Mouse (Mus musculus) liver, postnatal 0 days (tissue): Measurements from ENCODE around the gene Uvrag. TPM values are rescaled to one million over a fixed set of nuclear protein-coding genes. Genes with fewer than 3 reads are reported as not detected.

ENCODE experiments used
- ATAC-seq: fragments of 200-750 bp; cut with Nextera tagmentation; 2 replicates; pipeline ENCODE4 v1.8.0; 2017; ENCODE audit warnings: mild to moderate bottlenecking, moderate library complexity
- DNase-seq: peaks from one replicate; pipeline ENCODE4 v3.0.0-alpha.2; 2016
- H3K27ac ChIP-seq: fragments of 300-500 bp; sonication (generic); 2 replicates; pipeline ENCODE4 v1.5.1; 2014; ENCODE audit warnings: antibody characterized with exemption, moderate library complexity, mild to moderate bottlenecking, low read depth
- H3K27me3 ChIP-seq: fragments of 300-500 bp; sonication (generic); 2 replicates; pipeline ENCODE4 v1.6.1; 2014; ENCODE audit warnings: low read length, control low read depth, mixed read lengths; ENCODE audit not compliant: insufficient read depth
- H3K36me3 ChIP-seq: fragments of 300-500 bp; sonication (generic); replicated peaks from 2 replicates; pipeline ENCODE4 v1.6.1; 2014; ENCODE audit warnings: mild to moderate bottlenecking, control low read depth, low read length, moderate library complexity, mixed read lengths; ENCODE audit not compliant: insufficient read depth
- H3K4me1 ChIP-seq: fragments of 300-500 bp; sonication (generic); 2 replicates; pipeline ENCODE4 v1.6.1; 2014; ENCODE audit warnings: antibody characterized with exemption, mild to moderate bottlenecking, control low read depth; ENCODE audit not compliant: insufficient read depth
- H3K4me2 ChIP-seq: fragments of 300-500 bp; sonication (generic); 2 replicates; pipeline ENCODE4 v1.6.1; 2014; ENCODE audit warnings: low read depth, mild to moderate bottlenecking, low read length, moderate library complexity, mixed read lengths
- H3K4me3 ChIP-seq: fragments of 300-500 bp; sonication (generic); 2 replicates; pipeline ENCODE4 v1.5.1; 2014; ENCODE audit warnings: low read depth, low read length
- H3K9ac ChIP-seq: fragments of 300-500 bp; sonication (generic); replicated peaks from 2 replicates; pipeline ENCODE4 v1.6.1; 2014; ENCODE audit warnings: mild to moderate bottlenecking, moderate library complexity
- H3K9me3 ChIP-seq: fragments of 300-500 bp; sonication (generic); 2 replicates; pipeline ENCODE4 v1.6.1; 2016; ENCODE audit warnings: mild to moderate bottlenecking, control low read depth, low read length, mixed read lengths
- CTCF ChIP-seq: sonication (generic); IDR thresholded peaks from 2 replicates; pipeline ENCODE4 v1.5.1; 2016; ENCODE audit warnings: antibody characterized with exemption, low read depth
- EP300 ChIP-seq: IDR thresholded peaks from 2 replicates; pipeline ENCODE4 v1.6.1; 2016; ENCODE audit warnings: antibody characterized with exemption, low read depth, mild to moderate bottlenecking
- WGBS: fragments of 180-500 bp; shearing (Covaris S2); extraction: QIAGEN DNeasy Blood & Tissue Kit; methylation state at CpG from one replicate; pipeline ENCODE4 v1.1.7; 2014; ENCODE audit not compliant: insufficient replicate concordance; 5-methylcytosine and 5-hydroxymethylcytosine counted together
- polyA plus RNA-seq: library from polyadenylated mRNA; unstranded; fragments of >200 nt; fragmentation: Nextera tagmentation; extraction: Ambion mirVana; gene quantifications from 2 replicates; pipeline ENCODE4 v1.2.1, GENCODE M21; 2015

The Uvrag gene
- polyA plus RNA-seq, 1 experiment from 2014 or later = 11.9 TPM

- DNase-seq = no peak
- WGBS = 81% methylated on average over 7 of the region's 7 CpGs
- H3K9ac ChIP-seq = no peak overlapping the region
- H3K4me1 ChIP-seq = no peaks in the 10 kb centered on the region
- TF ChIP-seq CTCF (no peak), EP300 (no peak)
- peaks cover 29% of the 10 kb centered on the region for H3K36me3 ChIP-seq
- no peak overlapping the region for H3K4me2 ChIP-seq
- ATAC-seq = no peak
- H3K4me3 ChIP-seq = no peak overlapping the region
- H3K27ac ChIP-seq = no peak overlapping the region
- H3K9me3 ChIP-seq = no peaks in the 10 kb centered on the region
- H3K27me3 ChIP-seq = no peaks in the 10 kb centered on the region
These were observed 156.6 kb downstream of the Uvrag start for GRCm38 (mm10) chr7:98984319-98984718.

GRCm38 (mm10) chr7:98983058-98983457 lies 157.9 kb downstream of the Uvrag start:
- Histone ChIP-seq H3K27me3 (no peaks in the 10 kb centered on the region), H3K9ac (no peak overlapping the region), H3K4me3 (no peak overlapping the region), H3K4me1 (no peaks in the 10 kb centered on the region), H3K27ac (no peak overlapping the region), H3K36me3 (peaks cover 31% of the 10 kb centered on the region), H3K9me3 (no peaks in the 10 kb centered on the region), H3K4me2 (no peak overlapping the region)
- DNase-seq (no peak), ATAC-seq (no peak)
- WGBS = 82% methylated on average over 12 of the region's 12 CpGs
- TF ChIP-seq CTCF = no peak
- no peak for TF ChIP-seq EP300

- no peak overlapping the region for H3K27ac ChIP-seq
- H3K27me3 ChIP-seq = no peaks in the 10 kb centered on the region
- WGBS = 73% methylated on average over 6 of the region's 6 CpGs
- H3K9ac ChIP-seq = no peak overlapping the region
- peaks cover 27% of the 10 kb centered on the region for H3K36me3 ChIP-seq
- DNase-seq (no peak), ATAC-seq (no peak)
- H3K9me3 ChIP-seq = no peaks in the 10 kb centered on the region
- no peaks in the 10 kb centered on the region for H3K4me1 ChIP-seq
- H3K4me3 ChIP-seq = no peak overlapping the region
- H3K4me2 ChIP-seq = no peak overlapping the region
- TF ChIP-seq CTCF (no peak), EP300 (no peak)
These were observed 159.5 kb downstream of the Uvrag start for GRCm38 (mm10) chr7:98981423-98981822.

DNA sequence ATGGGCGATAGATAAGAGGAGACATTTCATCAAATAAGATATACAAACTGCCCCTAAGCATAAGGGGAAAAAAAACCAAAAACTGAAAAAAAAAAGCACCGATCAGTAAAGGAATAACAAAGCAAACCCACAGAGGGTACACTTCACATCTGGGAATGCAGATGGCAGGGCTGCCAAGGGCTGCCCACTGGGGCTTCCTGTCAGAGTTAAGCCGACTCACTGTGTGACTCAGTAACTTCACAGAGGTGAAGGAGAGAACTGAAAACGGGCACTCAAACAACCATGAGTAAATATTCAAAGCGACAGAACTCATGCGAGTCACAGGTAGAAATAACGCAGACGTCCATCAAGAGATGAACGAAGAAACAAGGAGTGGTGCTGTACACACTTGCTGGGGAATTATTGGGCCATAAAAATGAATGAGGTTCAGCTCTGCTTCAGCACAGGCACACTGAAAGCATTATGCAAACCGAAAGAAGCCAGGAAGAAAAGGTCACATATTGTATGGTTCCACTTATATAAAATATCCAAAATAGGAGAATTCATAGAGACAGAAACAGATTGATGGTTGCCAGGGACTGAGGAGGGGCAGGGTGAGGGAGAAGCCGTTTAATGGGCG lies 164.0 kb downstream of the Uvrag start:
- H3K27me3 ChIP-seq = no peaks in the 10 kb centered on the region
- TF ChIP-seq EP300 = no peak
- no peak for TF ChIP-seq CTCF
- ATAC-seq = no peak
- no peak overlapping the region for H3K9ac ChIP-seq
- WGBS = 67% methylated on average over 12 of the region's 12 CpGs
- H3K36me3 ChIP-seq = peaks cover 19% of the 10 kb centered on the region
- no peak overlapping the region for H3K27ac ChIP-seq
- DNase-seq = no peak
- H3K9me3 ChIP-seq = no peaks in the 10 kb centered on the region
- no peaks in the 10 kb centered on the region for H3K4me1 ChIP-seq
- no peak overlapping the region for H3K4me3 ChIP-seq
- H3K4me2 ChIP-seq = no peak overlapping the region

DNA sequence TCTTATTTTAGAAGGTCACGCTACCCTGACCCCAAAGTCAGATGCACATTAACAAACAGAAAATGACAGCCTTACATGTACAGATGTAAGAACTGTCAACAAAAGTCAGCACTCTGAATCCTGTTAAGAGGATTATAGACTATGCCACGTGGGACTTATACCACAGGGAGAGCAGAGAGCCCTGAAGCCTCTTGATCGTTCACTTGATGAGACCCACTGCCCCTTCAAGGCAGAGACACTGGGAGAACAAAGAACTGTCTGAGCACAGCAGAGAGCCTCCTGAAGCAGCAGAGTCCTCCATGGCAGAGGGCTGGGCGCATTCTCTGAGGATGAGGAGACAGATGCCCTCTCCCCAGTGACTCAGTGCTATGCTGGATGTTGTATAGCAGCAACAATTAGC lies 166.4 kb downstream of the Uvrag start:
- TF ChIP-seq EP300 (no peak), CTCF (no peak)
- no peak for DNase-seq
- Histone ChIP-seq H3K27me3 (no peaks in the 10 kb centered on the region), H3K4me3 (no peak overlapping the region), H3K4me1 (no peaks in the 10 kb centered on the region), H3K4me2 (no peak overlapping the region), H3K9ac (no peak overlapping the region), H3K27ac (no peak overlapping the region), H3K36me3 (peaks cover 19% of the 10 kb centered on the region), H3K9me3 (no peaks in the 10 kb centered on the region)
- 79% methylated on average over 4 of the region's 4 CpGs for WGBS
- no peak for ATAC-seq

DNA sequence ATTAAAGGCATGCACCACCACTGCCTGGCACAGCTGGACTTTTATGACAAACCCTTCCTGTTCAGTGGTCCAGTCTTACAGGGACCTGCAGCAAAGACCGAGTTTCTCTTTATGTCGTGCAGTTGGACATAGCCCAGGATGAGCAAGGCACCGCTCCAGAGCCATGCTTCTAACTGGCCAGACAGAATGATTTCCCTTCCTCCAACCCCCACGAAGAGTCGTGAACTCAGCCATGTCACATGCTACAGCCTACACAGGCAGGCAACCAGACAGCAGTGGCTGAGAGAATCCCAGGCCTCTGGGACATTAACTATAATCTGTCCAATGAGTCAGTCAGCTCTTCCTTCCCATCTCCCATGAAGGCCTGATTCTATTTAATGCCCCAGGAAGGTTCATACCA lies 170.2 kb downstream of the Uvrag start:
- Histone ChIP-seq H3K27me3 (no peaks in the 10 kb centered on the region), H3K4me1 (no peaks in the 10 kb centered on the region; the same call in 1 of the 2 replicates), H3K4me3 (no peak overlapping the region), H3K9me3 (no peaks in the 10 kb centered on the region), H3K27ac (no peak overlapping the region), H3K9ac (no peak overlapping the region), H3K36me3 (peaks cover 3% of the 10 kb centered on the region; the same call in 1 of the 2 replicates), H3K4me2 (no peak overlapping the region)
- DNase-seq = no peak
- ATAC-seq = no peak
- TF ChIP-seq CTCF (no peak), EP300 (no peak)
- 80% methylated on average over 5 of the region's 5 CpGs for WGBS
